In genomic region chr2:90782458-90782857, GRCm38 (mm10) we compare ENCODE assay signal across 8 mouse cellular contexts. TPM values are rescaled to one million over a fixed set of nuclear protein-coding genes. Genes with fewer than 3 reads are reported as not detected.
A peak's percentile ranks its signal among the peaks of the same experiment; 100 is the strongest.
DNase-seq lines count a peak whose midpoint lies in the region; ATAC-seq and TF ChIP-seq lines count a peak whose summit lies in the region.

Gene Agbl2, plus strand, starts transcription at chr2:90782727.

- ATAC-seq in heart, embryonic 12.5 days (ENCODE audit: insufficient number of reproducible peaks, low FRiP score) = peak; percentile 64

- H3K27ac ChIP-seq in cortical plate, adult 2 months (ENCODE audit: insufficient read depth, low read length) = no peak within 1 kb of the TSS
- H3K27ac ChIP-seq in heart, embryonic 12.5 days (ENCODE audit: poor library complexity, severe bottlenecking) = no peak within 1 kb of the TSS
- H3K27ac ChIP-seq in limb, embryonic 10.5 days = peak within 1 kb of the TSS; percentile 72

- H3K36me3 ChIP-seq in heart, embryonic 12.5 days = peaks cover 27% of the 10 kb centered on the region
- H3K36me3 ChIP-seq in limb, embryonic 10.5 days = peaks cover 41% of the 10 kb centered on the region

- TF ChIP-seq CTCF in cortical plate, adult 2 months (IDR thresholded peaks at IDR 0.05; ENCODE audit: extremely low read depth, insufficient read depth, low read length) = no peak

- 7% methylated on average over 11 of the region's 11 CpGs for WGBS in heart, embryonic 12.5 days
- 5% methylated on average over 11 of the region's 11 CpGs for WGBS in limb, embryonic 10.5 days

- no peaks in the 10 kb centered on the region for H3K9me3 ChIP-seq in heart, embryonic 12.5 days (replicated peaks)
- H3K9me3 ChIP-seq in limb, embryonic 10.5 days (replicated peaks) = no peaks in the 10 kb centered on the region

- H3K4me2 ChIP-seq in heart, embryonic 12.5 days = peak within 1 kb of the TSS; percentile 96

- peak; percentile 29 for DNase-seq in ovary, postnatal 36 days (ENCODE audit: low spot score)
- no peak for DNase-seq in ovary, postnatal 10 days (ENCODE audit: low spot score)
- no peak for DNase-seq in limb, embryonic 10.5 days (ENCODE audit: low spot score)
- DNase-seq in mesoderm, embryonic 11.5 days (ENCODE audit: low read depth, low spot score) = peak; percentile 61
- DNase-seq in T-cell, adult 2 months (ENCODE audit: low spot score) = no peak
- DNase-seq in right cerebral cortex, postnatal 36 days (ENCODE audit: low spot score in 2 of 2) = no peak

- H3K27me3 ChIP-seq in heart, embryonic 12.5 days (replicated peaks) = peaks cover 8% of the 10 kb centered on the region; the same call in 1 of the 2 replicates
- peaks cover 19% of the 10 kb centered on the region for H3K27me3 ChIP-seq in limb, embryonic 10.5 days (ENCODE audit: low read depth, poor library complexity, severe bottlenecking)

- H3K4me1 ChIP-seq in cortical plate, adult 2 months (ENCODE audit: control insufficient read depth, insufficient read depth, low read length) = no peaks in the 10 kb centered on the region
- H3K4me1 ChIP-seq in heart, embryonic 12.5 days (replicated peaks) = peaks cover 8% of the 10 kb centered on the region
- peaks cover 18% of the 10 kb centered on the region for H3K4me1 ChIP-seq in limb, embryonic 10.5 days

- H3K4me3 ChIP-seq in cortical plate, adult 2 months (ENCODE audit: insufficient read depth, low read length) = peak within 1 kb of the TSS; percentile 42
- peak within 1 kb of the TSS; percentile 57 for H3K4me3 ChIP-seq in heart, embryonic 12.5 days
- peak within 1 kb of the TSS; percentile 58 for H3K4me3 ChIP-seq in limb, embryonic 10.5 days

- TF ChIP-seq POLR2A in cortical plate, adult 2 months (IDR thresholded peaks at IDR 0.05; ENCODE audit: extremely low read depth, insufficient read depth, low read length) = no peak

- peak within 1 kb of the TSS; percentile 68 for H3K9ac ChIP-seq in heart, embryonic 12.5 days

RNA-seq across cellular contexts. Expression of gene Agbl2, which starts in this region (rescaled TPM):
- 1.1 and 1.2 TPM in 2 replicates for polyA plus RNA-seq in cortical plate, adult 2 months (2012; rRNA removed)
- 1.1 and 1.4 TPM in 2 replicates for polyA plus RNA-seq in heart, embryonic 12.5 days (2016; fragmentation: Nextera tagmentation; extraction: Ambion mirVana)
- 0.33 and 0.36 TPM in 2 replicates for polyA plus RNA-seq in limb, embryonic 10.5 days (2016; fragmentation: Nextera tagmentation; extraction: Ambion mirVana)

Comparison
In these comparisons a context has a peak if more than half of its experiments do, and no peak if none do; other contexts are left out.
1. DNase-seq: peak in ovary, postnatal 36 days (single experiment) and mesoderm, embryonic 11.5 days (single experiment); none in ovary, postnatal 10 days (single experiment), limb, embryonic 10.5 days (single experiment), T-cell, adult 2 months (single experiment) and right cerebral cortex, postnatal 36 days (0 of 2).
2. Peak in every context shown above with its lines, with median percentiles within 50 percentile points of each other: H3K4me3 ChIP-seq.